Mouse (Mus musculus) lung, postnatal 0 days (tissue): ENCODE measurements around the gene Olfr1138. TPM values are rescaled to one million over a fixed set of nuclear protein-coding genes. Genes with fewer than 3 reads are reported as not detected.

Experiments used
- ATAC-seq: fragments of 200-750 bp; cut with Nextera tagmentation; 2 replicates; pipeline ENCODE4 v1.8.0; 2017; ENCODE audit warnings: moderate library complexity
- DNase-seq: peaks from one replicate; pipeline ENCODE4 v3.0.0-alpha.2; 2016; ENCODE audit warnings: low spot score
- H3K27ac ChIP-seq: fragments of 300-500 bp; sonication (generic); 2 replicates; pipeline ENCODE4 v1.5.1; 2014; ENCODE audit warnings: antibody characterized with exemption, mild to moderate bottlenecking, low read length, mixed read lengths
- H3K27me3 ChIP-seq: fragments of 300-500 bp; sonication (generic); replicated peaks from 2 replicates; pipeline ENCODE4 v1.6.1; 2014; ENCODE audit warnings: low read length, mixed read lengths; ENCODE audit not compliant: insufficient read depth
- H3K36me3 ChIP-seq: fragments of 300-500 bp; sonication (generic); 2 replicates; pipeline ENCODE4 v1.6.1; 2014; ENCODE audit warnings: low read length, mixed read lengths; ENCODE audit not compliant: insufficient read depth
- H3K4me1 ChIP-seq: fragments of 300-500 bp; sonication (generic); 2 replicates; pipeline ENCODE4 v1.6.1; 2014; ENCODE audit warnings: antibody characterized with exemption, low read depth, low read length, mixed read lengths; ENCODE audit not compliant: insufficient read depth
- H3K4me2 ChIP-seq: fragments of 300-500 bp; sonication (generic); replicated peaks from 2 replicates; pipeline ENCODE4 v1.6.1; 2014; ENCODE audit warnings: low read depth, mild to moderate bottlenecking, low read length, moderate library complexity, mixed read lengths
- H3K4me3 ChIP-seq: fragments of 300-500 bp; sonication (generic); 2 replicates; pipeline ENCODE4 v1.5.1; 2014; ENCODE audit warnings: low read depth, low read length
- H3K9ac ChIP-seq: fragments of 300-500 bp; sonication (generic); replicated peaks from 2 replicates; pipeline ENCODE4 v1.6.1; 2014; ENCODE audit warnings: low read depth, mild to moderate bottlenecking
- H3K9me3 ChIP-seq: fragments of 300-500 bp; sonication (generic); 2 replicates; pipeline ENCODE4 v1.6.1; 2016; ENCODE audit warnings: low read length, mixed read lengths
- CTCF ChIP-seq: IDR thresholded peaks from 2 replicates; pipeline ENCODE4 v1.5.1; 2016; ENCODE audit warnings: antibody characterized with exemption, mild to moderate bottlenecking
- EP300 ChIP-seq: IDR thresholded peaks from 2 replicates; pipeline ENCODE4 v1.6.1; 2016; ENCODE audit warnings: antibody characterized with exemption, mild to moderate bottlenecking, control low read depth
- WGBS: fragments of 180-500 bp; shearing (Covaris S2); extraction: QIAGEN DNeasy Blood & Tissue Kit; methylation state at CpG from one replicate; pipeline ENCODE4 v1.1.7; 2014; 5-methylcytosine and 5-hydroxymethylcytosine counted together
- polyA plus RNA-seq: library from polyadenylated mRNA; unstranded; fragments of >200 nt; fragmentation: Nextera tagmentation; extraction: Ambion mirVana; gene quantifications from 2 replicates; pipeline ENCODE4 v1.2.1, GENCODE M21; 2015

Olfr1138 gene
- polyA plus RNA-seq, result not detected in 2 replicates

DNA sequence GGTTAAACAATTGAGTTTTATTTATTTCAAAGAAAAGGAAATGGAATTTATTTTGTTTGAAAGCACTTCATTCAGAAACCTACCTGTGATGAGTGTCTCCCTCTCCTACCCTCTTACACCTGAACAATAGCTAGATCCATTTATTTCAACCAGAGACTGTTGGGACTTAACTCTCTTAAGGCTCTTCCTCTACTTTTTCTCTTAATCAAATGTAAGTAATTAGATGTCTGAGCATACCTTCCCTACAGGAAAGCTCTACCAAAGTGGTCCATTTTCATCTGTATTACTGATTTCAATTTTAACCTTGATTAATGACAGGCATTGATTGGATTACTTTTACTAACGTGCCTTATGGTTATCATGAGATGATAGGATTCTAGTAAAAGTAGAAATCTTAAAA lies at the start of gene Olfr1138:
Gene Olfr1138 (minus strand): TSS at position 101 of the 400 bp plus-strand sequence.
- no peak for ATAC-seq
- no peak within 1 kb of the TSS for H3K27ac ChIP-seq
- no peak within 1 kb of the TSS for H3K4me3 ChIP-seq
- WGBS, result 85% methylated on average over 1 of the region's 1 CpGs
- no peak for DNase-seq
- TF ChIP-seq EP300, result no peak
- no peak for TF ChIP-seq CTCF
- no peaks in the 10 kb centered on the region for H3K9me3 ChIP-seq
- no peak within 1 kb of the TSS for H3K9ac ChIP-seq
- no peaks in the 10 kb centered on the region for H3K27me3 ChIP-seq
- H3K36me3 ChIP-seq, result no peaks in the 10 kb centered on the region
- H3K4me1 ChIP-seq, result no peaks in the 10 kb centered on the region
- H3K4me2 ChIP-seq, result no peak within 1 kb of the TSS

DNA sequence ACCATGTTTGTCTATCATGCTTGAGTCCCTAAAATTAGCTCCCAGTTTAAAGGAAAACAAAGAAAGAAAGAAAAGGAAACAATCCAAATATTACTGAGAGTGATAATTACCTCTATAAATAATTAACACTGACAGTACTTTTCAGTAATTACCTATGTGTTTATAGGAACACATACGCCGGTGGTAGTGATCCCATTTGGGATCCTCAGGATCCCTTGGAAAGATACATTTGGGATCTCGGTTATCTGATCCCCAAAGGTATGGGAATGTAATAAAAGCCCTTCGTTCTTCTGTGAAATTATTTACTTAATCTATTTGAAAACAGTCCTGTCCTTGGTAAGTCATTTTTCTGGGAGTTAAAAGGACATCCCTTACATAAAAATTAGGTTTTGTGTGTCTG lies 39.4 kb upstream of the Olfr1138 start, which contains the start of gene Olfr152:
Gene Olfr152 (plus strand): TSS at position 301 of the 400 bp plus-strand sequence.
- H3K36me3 ChIP-seq, result no peaks in the 10 kb centered on the region
- no peak within 1 kb of the TSS for H3K4me3 ChIP-seq
- H3K27ac ChIP-seq, result no peak within 1 kb of the TSS
- TF ChIP-seq EP300, result no peak
- TF ChIP-seq CTCF, result no peak
- no peak within 1 kb of the TSS for H3K9ac ChIP-seq
- DNase-seq (no peak), ATAC-seq (no peak)
- H3K4me2 ChIP-seq, result no peak within 1 kb of the TSS
- 62% methylated on average over 4 of the region's 4 CpGs for WGBS
- no peaks in the 10 kb centered on the region for H3K4me1 ChIP-seq
- no peaks in the 10 kb centered on the region for H3K9me3 ChIP-seq
- H3K27me3 ChIP-seq, result no peaks in the 10 kb centered on the region

DNA sequence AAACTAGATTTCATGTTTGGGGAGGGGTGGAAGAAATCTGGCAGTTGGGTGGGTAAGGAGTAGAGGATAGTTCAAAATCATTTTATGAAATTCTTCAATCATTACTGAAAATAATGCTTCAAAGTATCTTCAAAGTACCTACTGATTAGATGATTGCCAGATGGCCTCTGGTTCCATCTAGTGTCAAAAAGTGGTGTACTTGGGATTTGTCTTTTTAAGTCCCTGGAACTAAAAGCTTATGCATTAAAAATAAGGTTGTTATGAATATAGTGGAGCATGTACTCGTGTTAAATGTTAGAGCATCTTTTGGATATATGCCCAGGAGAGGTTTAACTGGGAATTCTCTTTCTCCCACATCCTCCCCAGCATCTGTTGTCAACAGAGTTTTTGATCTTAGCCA lies 36.4 kb upstream of the Olfr1138 start:
- H3K4me3 ChIP-seq, result no peak overlapping the region
- ATAC-seq (no peak), DNase-seq (no peak)
- no peak overlapping the region for H3K4me2 ChIP-seq
- no peaks in the 10 kb centered on the region for H3K27me3 ChIP-seq
- H3K36me3 ChIP-seq, result no peaks in the 10 kb centered on the region
- H3K9me3 ChIP-seq, result no peaks in the 10 kb centered on the region
- no peak overlapping the region for H3K27ac ChIP-seq
- no peak for TF ChIP-seq EP300
- no peak for TF ChIP-seq CTCF
- WGBS, result 28% methylated on average over 1 of the region's 1 CpGs
- H3K4me1 ChIP-seq, result no peaks in the 10 kb centered on the region
- H3K9ac ChIP-seq, result no peak overlapping the region

DNA sequence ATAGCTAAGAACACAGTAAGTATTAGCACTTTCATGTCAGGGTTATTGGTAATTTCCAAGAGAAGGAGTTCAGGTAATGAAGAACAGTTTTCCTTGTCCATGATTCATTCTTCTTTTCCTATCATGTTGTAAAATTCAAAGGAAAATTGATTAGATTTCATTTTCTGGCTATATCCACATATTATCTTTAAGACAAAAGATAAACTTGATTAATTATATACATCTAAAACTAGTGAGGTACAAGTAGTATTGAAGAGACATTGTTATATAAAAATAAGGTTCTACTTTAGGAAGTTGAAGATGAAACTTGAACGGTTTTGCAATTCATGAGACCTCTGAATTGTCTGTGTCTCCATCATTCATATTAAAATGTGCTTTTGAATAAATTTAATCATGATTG lies 14.1 kb upstream of the Olfr1138 start, which contains the start of gene Olfr1141:
Gene Olfr1141 (minus strand): TSS at position 101 of the 400 bp plus-strand sequence.
- H3K4me3 ChIP-seq, result no peak within 1 kb of the TSS
- TF ChIP-seq CTCF (no peak), EP300 (no peak)
- ATAC-seq, result no peak
- H3K27me3 ChIP-seq, result no peaks in the 10 kb centered on the region
- H3K9ac ChIP-seq, result no peak within 1 kb of the TSS
- WGBS, result 70% methylated on average over 1 of the region's 1 CpGs
- DNase-seq, result no peak
- H3K27ac ChIP-seq, result no peak within 1 kb of the TSS
- H3K36me3 ChIP-seq, result no peaks in the 10 kb centered on the region
- no peaks in the 10 kb centered on the region for H3K9me3 ChIP-seq
- H3K4me2 ChIP-seq, result no peak within 1 kb of the TSS
- no peaks in the 10 kb centered on the region for H3K4me1 ChIP-seq

DNA sequence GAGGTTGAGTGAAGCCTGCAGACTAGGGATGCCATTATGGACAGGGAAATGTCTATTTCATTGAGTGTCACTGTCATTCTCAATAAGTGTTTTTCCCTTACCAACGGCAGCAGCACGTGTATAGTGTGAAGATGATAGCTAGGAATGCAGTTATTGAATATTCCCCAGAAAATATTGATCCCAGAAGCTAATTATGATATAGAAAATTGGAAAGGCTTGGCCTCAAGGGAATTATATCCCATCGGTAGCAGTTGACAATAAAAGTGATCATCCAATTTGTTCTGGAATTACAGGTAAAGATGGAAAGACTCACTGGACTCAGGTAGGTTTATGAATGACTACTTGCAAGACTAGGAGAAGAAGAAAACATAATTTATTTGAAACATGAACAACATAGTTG lies 3.7 kb upstream of the Olfr1138 start, which contains the start of gene Olfr1140:
Gene Olfr1140 (plus strand): TSS at position 301 of the 400 bp plus-strand sequence.
- ATAC-seq (no peak), DNase-seq (no peak)
- Histone ChIP-seq H3K4me3 (no peak within 1 kb of the TSS), H3K27ac (no peak within 1 kb of the TSS), H3K9ac (no peak within 1 kb of the TSS), H3K9me3 (no peaks in the 10 kb centered on the region), H3K36me3 (no peaks in the 10 kb centered on the region), H3K4me1 (no peaks in the 10 kb centered on the region), H3K27me3 (no peaks in the 10 kb centered on the region), H3K4me2 (no peak within 1 kb of the TSS)
- 72% methylated on average over 3 of the region's 3 CpGs for WGBS
- no peak for TF ChIP-seq EP300
- no peak for TF ChIP-seq CTCF

DNA sequence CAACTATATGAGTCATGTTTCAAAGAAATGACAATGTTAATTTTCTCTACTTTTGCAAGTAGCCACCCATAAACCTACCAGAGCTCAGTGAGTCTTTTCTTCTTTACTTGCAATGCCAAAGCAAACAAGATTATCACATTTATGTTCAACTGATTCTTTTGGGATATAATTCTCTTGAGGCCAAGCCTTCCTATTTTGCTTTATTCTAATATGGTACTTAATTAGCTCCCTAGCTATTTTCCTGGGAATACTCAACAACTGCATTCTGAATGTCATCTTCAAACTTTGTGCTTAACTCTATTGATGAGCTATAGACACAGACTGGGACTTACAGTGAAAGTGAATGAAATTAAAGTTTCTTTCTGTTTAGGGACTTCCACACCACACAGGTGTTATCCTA lies 26.7 kb downstream of the Olfr1138 start, which contains the start of gene Olfr1137:
Gene Olfr1137 (minus strand): TSS at position 101 of the 400 bp plus-strand sequence.
- H3K4me2 ChIP-seq, result no peak within 1 kb of the TSS
- ATAC-seq, result no peak
- no peaks in the 10 kb centered on the region for H3K36me3 ChIP-seq
- H3K27ac ChIP-seq, result no peak within 1 kb of the TSS
- H3K27me3 ChIP-seq, result no peaks in the 10 kb centered on the region
- DNase-seq, result no peak
- no peak within 1 kb of the TSS for H3K9ac ChIP-seq
- no peak within 1 kb of the TSS for H3K4me3 ChIP-seq
- no peaks in the 10 kb centered on the region for H3K4me1 ChIP-seq
- TF ChIP-seq EP300 (no peak), CTCF (no peak)
- no peaks in the 10 kb centered on the region for H3K9me3 ChIP-seq

GRCm38 (mm10) chr2:87693847-87694246 lies 45.9 kb downstream of the Olfr1138 start, which contains the start of gene Olfr1136:
Olfr1136 (minus strand) TSS chr2:87693947.
- DNase-seq, result no peak
- Histone ChIP-seq H3K27ac (no peak within 1 kb of the TSS), H3K9me3 (no peaks in the 10 kb centered on the region), H3K36me3 (no peaks in the 10 kb centered on the region), H3K27me3 (no peaks in the 10 kb centered on the region), H3K4me2 (no peak within 1 kb of the TSS), H3K9ac (no peak within 1 kb of the TSS), H3K4me3 (no peak within 1 kb of the TSS), H3K4me1 (no peaks in the 10 kb centered on the region)
- ATAC-seq, result no peak
- no peak for TF ChIP-seq CTCF

Other genes with a start within 250 kb of the Olfr1138 start
- not detected in 2 replicates for gene Pramel7, start 242.9 kb downstream of the Olfr1138 start, polyA plus RNA-seq
- not detected in 2 replicates for gene Pramel6, start 233.4 kb downstream of the Olfr1138 start, polyA plus RNA-seq
- gene Olfr153, start 208.2 kb downstream of the Olfr1138 start, polyA plus RNA-seq, result not detected in 2 replicates
- not detected in 2 replicates for gene Olfr1128, start 194.4 kb downstream of the Olfr1138 start, polyA plus RNA-seq
- gene Olfr1129, start 166.1 kb downstream of the Olfr1138 start, polyA plus RNA-seq, result not detected in 2 replicates
- not detected in 2 replicates for gene Olfr1130, start 133.8 kb downstream of the Olfr1138 start, polyA plus RNA-seq
- not detected in 2 replicates for gene Olfr1131, start 112.9 kb downstream of the Olfr1138 start, polyA plus RNA-seq
- gene Olfr1132, start 102.4 kb downstream of the Olfr1138 start, polyA plus RNA-seq, result not detected in 2 replicates
- not detected in 2 replicates for gene Olfr1133, start 92.6 kb downstream of the Olfr1138 start, polyA plus RNA-seq
- gene Olfr1134, start 81.5 kb downstream of the Olfr1138 start, polyA plus RNA-seq, result not detected in 2 replicates
- not detected in 2 replicates for gene Olfr1135, start 66.3 kb downstream of the Olfr1138 start, polyA plus RNA-seq
- gene Olfr1136, start 46.0 kb downstream of the Olfr1138 start, polyA plus RNA-seq, result not detected in 2 replicates
- gene Olfr1137, start 26.8 kb downstream of the Olfr1138 start, polyA plus RNA-seq, result not detected in 2 replicates
- not detected in 2 replicates for gene Olfr1140, start 3.8 kb upstream of the Olfr1138 start, polyA plus RNA-seq
- gene Olfr1141, start 14.0 kb upstream of the Olfr1138 start, polyA plus RNA-seq, result not detected in 2 replicates
- not detected in 2 replicates for gene Olfr152, start 39.5 kb upstream of the Olfr1138 start, polyA plus RNA-seq
- not detected in 2 replicates for gene Olfr1143, start 60.6 kb upstream of the Olfr1138 start, polyA plus RNA-seq
- not detected in 2 replicates for gene Olfr1145, start 69.8 kb upstream of the Olfr1138 start, polyA plus RNA-seq
- not detected in 2 replicates for gene Olfr1148, start 90.6 kb upstream of the Olfr1138 start, polyA plus RNA-seq
- gene Olfr1150-ps1, start 104.0 kb upstream of the Olfr1138 start, polyA plus RNA-seq, result not detected in 2 replicates
- not detected in 2 replicates for gene Olfr1151, start 115.9 kb upstream of the Olfr1138 start, polyA plus RNA-seq
- not detected in 2 replicates for gene Olfr1152, start 126.5 kb upstream of the Olfr1138 start, polyA plus RNA-seq
- gene Olfr1153, start 155.0 kb upstream of the Olfr1138 start, polyA plus RNA-seq, result not detected in 2 replicates
- not detected in 2 replicates for gene Olfr1154, start 165.2 kb upstream of the Olfr1138 start, polyA plus RNA-seq
- gene Olfr1155, start 205.2 kb upstream of the Olfr1138 start, polyA plus RNA-seq, result not detected in 2 replicates
- gene Olfr1156, start 213.1 kb upstream of the Olfr1138 start, polyA plus RNA-seq, result not detected in 2 replicates
- not detected in 2 replicates for gene Olfr1157, start 228.3 kb upstream of the Olfr1138 start, polyA plus RNA-seq
- gene Olfr74, start 234.7 kb upstream of the Olfr1138 start, polyA plus RNA-seq, result not detected in 2 replicates